Mouse (Mus musculus): ENCODE results near the gene Gm20388. TPM values are rescaled to one million over a fixed set of nuclear protein-coding genes. Genes with fewer than 3 reads are reported as not detected.

Gm20388 gene
- polyA plus RNA-seq, 1 experiment from 2014 or later = not detected

- H3K9me3 ChIP-seq (replicated peaks) = peaks cover 5% of the 10 kb centered on the region; the same call in 1 of the 2 replicates
- ATAC-seq = no peak
- no peak overlapping the region for H3K27ac ChIP-seq
- no peak overlapping the region for H3K4me3 ChIP-seq
- H3K4me1 ChIP-seq = peaks cover 31% of the 10 kb centered on the region
- no peak overlapping the region for H3K4me2 ChIP-seq
- H3K36me3 ChIP-seq = peaks cover 18% of the 10 kb centered on the region
- H3K9ac ChIP-seq = no peak overlapping the region
- no peaks in the 10 kb centered on the region for H3K27me3 ChIP-seq (replicated peaks)
- WGBS (ENCODE audit: insufficient replicate concordance) = 73% methylated on average over 6 of the region's 6 CpGs
Measured at GRCm38 (mm10) chr8:124239350-124239749, 4328.7 kb downstream of the Gm20388 start.

GRCm38 (mm10) chr8:124240932-124241331 lies 4330.3 kb downstream of the Gm20388 start:
- 70% methylated on average over 8 of the region's 8 CpGs for WGBS (ENCODE audit: insufficient replicate concordance)
- Histone ChIP-seq H3K9me3 (replicated peaks) (peaks cover 5% of the 10 kb centered on the region; the same call in 1 of the 2 replicates), H3K4me1 (peaks cover 29% of the 10 kb centered on the region), H3K27ac (no peak overlapping the region), H3K4me2 (no peak overlapping the region), H3K27me3 (replicated peaks) (no peaks in the 10 kb centered on the region), H3K4me3 (no peak overlapping the region), H3K9ac (no peak overlapping the region), H3K36me3 (peaks cover 25% of the 10 kb centered on the region)
- ATAC-seq = no peak

GRCm38 (mm10) chr8:124242208-124242607 lies 4331.6 kb downstream of the Gm20388 start:
- H3K27ac ChIP-seq = no peak overlapping the region
- no peak overlapping the region for H3K4me2 ChIP-seq
- 75% methylated on average over 6 of the region's 6 CpGs for WGBS (ENCODE audit: insufficient replicate concordance)
- H3K9ac ChIP-seq = no peak overlapping the region
- ATAC-seq = no peak
- no peaks in the 10 kb centered on the region for H3K27me3 ChIP-seq (replicated peaks)
- peaks cover 26% of the 10 kb centered on the region for H3K36me3 ChIP-seq
- H3K9me3 ChIP-seq (replicated peaks) = peaks cover 5% of the 10 kb centered on the region; the same call in 1 of the 2 replicates
- peaks cover 30% of the 10 kb centered on the region for H3K4me1 ChIP-seq
- no peak overlapping the region for H3K4me3 ChIP-seq

- no peak overlapping the region for H3K4me2 ChIP-seq
- H3K4me3 ChIP-seq = no peak overlapping the region
- H3K9me3 ChIP-seq (replicated peaks) = peaks cover 5% of the 10 kb centered on the region; the same call in 1 of the 2 replicates
- peaks cover 28% of the 10 kb centered on the region for H3K36me3 ChIP-seq
- WGBS (ENCODE audit: insufficient replicate concordance) = 86% methylated on average over 5 of the region's 5 CpGs
- H3K9ac ChIP-seq = no peak overlapping the region
- H3K27ac ChIP-seq = no peak overlapping the region
- H3K27me3 ChIP-seq (replicated peaks) = no peaks in the 10 kb centered on the region
- ATAC-seq = no peak
- peaks cover 37% of the 10 kb centered on the region for H3K4me1 ChIP-seq
Measured at GRCm38 (mm10) chr8:124242913-124243312, 4332.3 kb downstream of the Gm20388 start.

GRCm38 (mm10) chr8:124247581-124247980 lies 4336.9 kb downstream of the Gm20388 start:
- no peak overlapping the region for H3K4me3 ChIP-seq
- H3K27ac ChIP-seq = no peak overlapping the region
- no peak overlapping the region for H3K4me2 ChIP-seq
- 78% methylated on average over 6 of the region's 6 CpGs for WGBS (ENCODE audit: insufficient replicate concordance)
- ATAC-seq = no peak
- no peaks in the 10 kb centered on the region for H3K27me3 ChIP-seq (replicated peaks)
- peaks cover 51% of the 10 kb centered on the region for H3K4me1 ChIP-seq
- H3K9ac ChIP-seq = no peak overlapping the region
- H3K36me3 ChIP-seq = peaks cover 29% of the 10 kb centered on the region
- H3K9me3 ChIP-seq (replicated peaks) = peaks cover 5% of the 10 kb centered on the region; the same call in 1 of the 2 replicates

- Histone ChIP-seq H3K36me3 (peaks cover 20% of the 10 kb centered on the region), H3K27me3 (replicated peaks) (no peaks in the 10 kb centered on the region), H3K9me3 (replicated peaks) (peaks cover 4% of the 10 kb centered on the region; the same call in 1 of the 2 replicates), H3K4me2 (no peak overlapping the region), H3K9ac (no peak overlapping the region), H3K4me1 (peaks cover 60% of the 10 kb centered on the region), H3K27ac (0 out of 2 replicates have a peak overlapping the region, but pooled peaks have one; percentile 90), H3K4me3 (no peak overlapping the region)
- 74% methylated on average over 6 of the region's 6 CpGs for WGBS (ENCODE audit: insufficient replicate concordance)
- ATAC-seq = no peak
Measured at GRCm38 (mm10) chr8:124248688-124249087, 4338.0 kb downstream of the Gm20388 start.

- Histone ChIP-seq H3K9me3 (replicated peaks) (no peaks in the 10 kb centered on the region), H3K36me3 (peaks cover 8% of the 10 kb centered on the region; the same call in 1 of the 2 replicates), H3K9ac (peak overlapping the region; percentile 60), H3K27me3 (replicated peaks) (no peaks in the 10 kb centered on the region), H3K4me3 (no peak overlapping the region), H3K4me1 (peaks cover 64% of the 10 kb centered on the region), H3K4me2 (peak overlapping the region; percentile 62), H3K27ac (peak overlapping the region; percentile 90)
- 8% methylated on average over 3 of the region's 3 CpGs for WGBS (ENCODE audit: insufficient replicate concordance)
- peak; percentile 94 for ATAC-seq
Measured at GRCm38 (mm10) chr8:124250255-124250654, 4339.6 kb downstream of the Gm20388 start.

GRCm38 (mm10) chr8:124250785-124251184 lies 4340.1 kb downstream of the Gm20388 start:
- Histone ChIP-seq H3K4me2 (peak overlapping the region; percentile 62), H3K4me1 (peaks cover 64% of the 10 kb centered on the region), H3K27ac (peak overlapping the region; percentile 90), H3K36me3 (peaks cover 8% of the 10 kb centered on the region; the same call in 1 of the 2 replicates), H3K9me3 (replicated peaks) (no peaks in the 10 kb centered on the region), H3K9ac (peak overlapping the region; percentile 45; the same call in 1 of the 2 replicates), H3K4me3 (no peak overlapping the region), H3K27me3 (replicated peaks) (no peaks in the 10 kb centered on the region)
- 0 out of 2 replicates have a peak, but pooled peaks have one; percentile 16 for ATAC-seq
- WGBS (ENCODE audit: insufficient replicate concordance) = 18% methylated on average over 4 of the region's 4 CpGs

GRCm38 (mm10) chr8:124252533-124252950 lies 4341.9 kb downstream of the Gm20388 start:
- Histone ChIP-seq H3K27ac (no peak overlapping the region), H3K4me1 (peaks cover 76% of the 10 kb centered on the region), H3K9me3 (replicated peaks) (no peaks in the 10 kb centered on the region), H3K4me2 (no peak overlapping the region), H3K4me3 (no peak overlapping the region), H3K27me3 (replicated peaks) (no peaks in the 10 kb centered on the region), H3K9ac (no peak overlapping the region), H3K36me3 (peaks cover 5% of the 10 kb centered on the region; the same call in 1 of the 2 replicates)
- WGBS (ENCODE audit: insufficient replicate concordance) = 87% methylated on average over 5 of the region's 5 CpGs
- no peak for ATAC-seq

- 74% methylated on average over 6 of the region's 6 CpGs for WGBS (ENCODE audit: insufficient replicate concordance)
- Histone ChIP-seq H3K27me3 (replicated peaks) (no peaks in the 10 kb centered on the region), H3K9me3 (replicated peaks) (no peaks in the 10 kb centered on the region), H3K4me3 (no peak overlapping the region), H3K36me3 (peaks cover 2% of the 10 kb centered on the region; the same call in 1 of the 2 replicates), H3K4me1 (peaks cover 76% of the 10 kb centered on the region), H3K27ac (no peak overlapping the region), H3K4me2 (no peak overlapping the region), H3K9ac (no peak overlapping the region)
- ATAC-seq = no peak
Measured at GRCm38 (mm10) chr8:124253939-124254338, 4343.3 kb downstream of the Gm20388 start.

GRCm38 (mm10) chr8:124256841-124257240 lies 4346.2 kb downstream of the Gm20388 start:
- WGBS (ENCODE audit: insufficient replicate concordance) = 82% methylated on average over 9 of the region's 9 CpGs
- Histone ChIP-seq H3K4me2 (no peak overlapping the region), H3K4me1 (peaks cover 77% of the 10 kb centered on the region), H3K4me3 (no peak overlapping the region), H3K27me3 (replicated peaks) (no peaks in the 10 kb centered on the region), H3K9me3 (replicated peaks) (no peaks in the 10 kb centered on the region), H3K27ac (no peak overlapping the region), H3K9ac (no peak overlapping the region), H3K36me3 (peaks cover 2% of the 10 kb centered on the region; the same call in 1 of the 2 replicates)
- no peak for ATAC-seq

- H3K36me3 ChIP-seq = peaks cover 2% of the 10 kb centered on the region; the same call in 1 of the 2 replicates
- H3K4me1 ChIP-seq = peaks cover 72% of the 10 kb centered on the region
- WGBS (ENCODE audit: insufficient replicate concordance) = 77% methylated on average over 10 of the region's 10 CpGs
- ATAC-seq = no peak
- no peak overlapping the region for H3K27ac ChIP-seq
- no peaks in the 10 kb centered on the region for H3K9me3 ChIP-seq (replicated peaks)
- H3K4me3 ChIP-seq = no peak overlapping the region
- H3K27me3 ChIP-seq (replicated peaks) = no peaks in the 10 kb centered on the region
- H3K4me2 ChIP-seq = no peak overlapping the region
- H3K9ac ChIP-seq = no peak overlapping the region
Measured at GRCm38 (mm10) chr8:124257363-124257762, 4346.7 kb downstream of the Gm20388 start.

Data from liver, embryonic 12.5 days (tissue).